Mouse (Mus musculus) embryonic stem cell, embryonic (primary cell): ENCODE data around the gene Ostm1.

Source experiments
- CTCF ChIA-PET, 4 experiments: fragments of 300-600 bp in 2 of 4; fragments of 350-600 bp in 2 of 4; sonication (Branson Sonifier 250); formaldehyde crosslinking; loops; one replicate each; lab custom pipeline; 2022; ENCODE audit warnings: inconsistent platforms in 2 of 4; lab: Charles Lee
- POLR2A ChIA-PET, 4 experiments: fragments of 300-600 bp in 2 of 4; fragments of 350-600 bp in 2 of 4; sonication (Branson Sonifier 250); formaldehyde crosslinking; loops; one replicate each; lab custom pipeline; 2022; ENCODE audit warnings: antibody characterized with exemption in 4 of 4, inconsistent platforms in 1 of 4; lab: Charles Lee

The Ostm1 gene

DNA sequence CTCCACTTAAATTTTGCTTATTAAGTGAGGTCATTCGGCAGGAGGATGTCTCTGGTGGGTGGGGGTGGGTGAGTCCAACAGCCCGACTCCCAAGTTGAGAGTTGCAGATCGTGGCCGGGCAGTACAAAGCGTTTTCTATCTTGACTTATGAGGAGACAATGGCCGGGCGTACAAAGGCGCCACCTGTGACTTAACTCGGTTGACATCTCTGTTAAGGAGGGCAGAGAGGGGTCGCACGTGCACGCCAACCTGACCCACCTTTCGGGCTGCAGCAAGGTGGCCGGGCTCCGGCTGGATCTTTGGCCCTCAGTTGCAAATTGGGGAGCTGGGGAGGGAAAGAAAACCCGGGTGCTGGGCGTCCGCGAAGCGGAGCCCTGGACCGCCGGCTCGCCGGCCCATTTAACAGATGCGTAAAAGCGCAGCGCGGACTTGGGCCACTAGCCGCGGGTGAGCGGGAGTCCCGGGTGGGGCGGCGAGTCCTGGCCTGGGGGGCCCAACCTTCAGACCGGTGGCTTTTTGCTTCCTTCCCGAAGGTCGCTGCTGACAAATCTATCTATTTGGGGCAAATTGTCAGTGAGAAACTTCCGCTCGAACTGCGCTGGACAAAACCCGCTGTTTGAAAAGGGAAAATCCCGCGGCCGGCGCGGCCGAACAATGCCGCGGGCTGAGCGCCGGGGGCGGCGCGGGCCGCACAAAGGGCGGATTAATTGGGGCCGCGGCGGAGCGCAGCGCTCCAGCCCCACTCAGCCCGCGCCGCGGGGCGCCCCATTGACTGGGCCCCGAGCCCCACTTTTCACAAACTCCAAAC, 7.8 kb downstream of the Ostm1 start:
- POLR2A ChIA-PET: interaction anchor here in 3 of 4 experiments (0.7 to 1.8 kb wide), 8 partner anchors 8 to 314 kb away, joined by 3 to 9 read pairs (median 4); no protein-coding TSS in a partner anchor
- CTCF ChIA-PET: interaction anchor here in 1 of 4 experiments (0.5 kb wide), 1 partner anchor 10 kb away, joined by 5 read pairs; no protein-coding TSS in a partner anchor

DNA sequence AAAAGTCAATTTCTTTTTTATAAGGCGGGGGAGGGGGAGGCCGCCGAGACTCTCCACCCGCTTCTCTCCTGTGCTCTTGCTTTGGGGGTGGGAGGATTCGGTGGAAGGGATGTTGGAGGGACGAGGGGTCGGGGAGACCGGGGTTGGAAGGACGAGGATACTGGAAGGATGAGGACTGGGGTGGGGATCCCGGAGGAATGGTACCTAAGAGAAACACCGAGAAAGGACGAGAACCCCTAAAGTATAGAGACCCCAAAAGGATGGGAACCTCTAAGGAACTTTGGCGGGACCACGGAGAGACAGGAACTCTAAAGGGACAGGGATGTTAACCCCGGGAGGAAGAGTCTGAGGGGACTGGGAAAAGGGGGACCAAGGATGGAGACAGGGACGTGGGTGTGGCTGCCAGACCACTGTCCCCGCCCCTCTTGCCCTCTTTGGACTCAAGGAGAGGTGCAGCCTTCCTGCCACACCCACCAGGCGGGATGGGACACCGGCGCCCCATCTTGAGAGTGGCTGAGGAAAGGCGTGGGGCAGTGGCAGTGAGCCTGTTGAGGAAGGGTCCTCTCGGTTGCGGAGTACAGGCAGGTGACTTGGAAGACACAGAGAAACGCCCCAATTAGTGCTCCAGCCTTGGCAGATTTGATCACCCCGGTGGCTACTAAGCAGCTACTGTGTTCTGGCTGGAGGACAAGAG, 8.5 kb downstream of the Ostm1 start:
- POLR2A ChIA-PET: interaction anchor here in 2 of 4 experiments (1.0 to 1.7 kb wide), 3 partner anchors 9 to 43 kb away, joined by 3 to 7 read pairs (median 5); no protein-coding TSS in a partner anchor
- CTCF ChIA-PET: interaction anchor here in 1 of 4 experiments (0.5 kb wide), 1 partner anchor 11 kb away, joined by 5 read pairs; no protein-coding TSS in a partner anchor

DNA sequence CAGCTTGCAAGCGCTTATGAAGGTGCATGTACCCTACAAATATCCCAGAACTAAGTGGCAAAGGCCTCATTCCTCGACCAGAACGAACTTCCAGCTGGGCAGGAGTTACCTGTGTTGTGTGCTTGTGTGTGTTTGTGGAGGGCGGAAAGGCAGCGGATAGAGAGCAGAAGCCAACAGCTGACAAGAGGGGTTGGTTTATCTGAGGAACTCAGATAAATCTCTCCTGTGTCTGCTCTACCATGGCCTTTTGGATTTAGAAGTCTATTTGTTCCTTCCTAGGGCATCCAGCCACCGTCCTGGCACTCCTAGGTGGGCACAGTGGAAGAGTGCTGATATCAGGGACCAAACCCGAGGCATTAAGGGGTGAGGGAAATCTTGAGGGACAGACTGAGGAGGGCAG, 9.6 kb downstream of the Ostm1 start:
- ChIA-PET POLR2A (no interaction called here), CTCF (interaction anchor here in 1 of 4 experiments (1.0 kb wide), 1 partner anchor 8 kb away, joined by 4 read pairs; no protein-coding TSS in a partner anchor)

DNA sequence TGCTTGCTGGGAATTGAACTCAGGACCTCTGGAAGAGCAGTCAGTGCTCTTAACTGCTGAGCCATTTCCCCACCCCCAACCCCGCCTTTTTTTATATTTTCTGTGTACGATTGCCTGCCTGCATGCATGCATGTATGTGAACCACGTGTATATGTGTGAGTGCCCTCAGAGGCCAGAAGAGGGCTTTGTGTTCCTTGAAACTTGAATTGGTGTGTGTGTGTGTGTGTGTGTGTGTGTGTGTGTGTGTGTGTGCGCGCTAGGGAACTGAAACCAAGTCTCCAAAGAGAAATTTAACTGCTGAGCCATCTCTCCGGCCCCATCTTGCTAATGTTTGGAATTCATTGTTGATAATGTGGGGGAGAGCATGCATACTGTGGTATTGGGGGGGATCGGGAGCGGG, 15.0 kb downstream of the Ostm1 start:
- POLR2A ChIA-PET: interaction anchor here in 1 of 4 experiments (0.5 kb wide), 1 partner anchor 14 kb away, joined by 3 read pairs; no protein-coding TSS in a partner anchor
- CTCF ChIA-PET: no interaction called here

DNA sequence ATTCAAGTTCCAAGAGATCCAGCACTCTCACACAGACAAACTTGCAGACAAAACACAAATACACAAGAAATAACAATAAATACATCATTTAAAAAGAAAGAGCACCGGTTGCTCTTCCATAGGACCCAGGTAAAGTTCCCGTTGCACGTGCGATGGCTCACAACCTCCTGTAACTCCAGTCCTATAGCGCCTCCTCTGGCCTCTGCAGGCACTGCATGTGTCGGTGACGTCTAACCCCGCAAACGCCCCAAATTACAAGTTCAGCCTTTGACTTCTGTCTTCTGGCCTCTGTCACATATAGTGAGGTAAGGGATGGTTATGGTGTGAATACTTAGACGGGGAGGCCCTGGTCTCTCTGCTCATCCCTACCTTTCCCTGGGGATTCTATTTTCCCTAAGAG, 17.9 kb downstream of the Ostm1 start:
- ChIA-PET POLR2A (interaction anchor here in 2 of 4 experiments (0.6 to 0.7 kb wide), 2 partner anchors 13 to 48 kb away, joined by 3 read pairs; no protein-coding TSS in a partner anchor), CTCF (interaction anchor here in 2 of 4 experiments (0.6 to 0.9 kb wide), 3 partner anchors 8 to 293 kb away, joined by 3 to 5 read pairs (median 4); no protein-coding TSS in a partner anchor)

DNA sequence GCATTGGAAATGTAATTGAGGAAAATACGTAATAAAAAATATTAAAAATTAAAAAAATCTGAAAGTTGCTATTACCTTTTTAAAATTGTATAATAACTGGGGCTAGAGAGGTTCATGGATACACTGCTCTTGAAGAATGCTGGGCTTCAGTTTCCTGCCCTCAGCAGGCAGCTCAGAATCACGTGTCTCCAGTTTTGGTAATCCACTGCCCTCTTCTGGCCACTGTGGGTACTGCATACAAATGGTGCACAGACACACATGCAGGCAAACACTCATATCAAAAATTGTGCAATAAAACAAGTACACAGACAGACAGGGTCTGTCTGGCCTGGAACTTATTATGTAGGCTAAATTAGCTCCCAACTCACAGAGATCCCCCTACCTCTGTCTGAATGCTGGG, 21.3 kb downstream of the Ostm1 start:
- ChIA-PET CTCF (interaction anchor here (0.5 to 1.4 kb wide), 8 partner anchors 8 to 622 kb away, joined by 3 to 10 read pairs (median 4); no protein-coding TSS in a partner anchor), POLR2A (interaction anchor here in 3 of 4 experiments (0.5 to 1.0 kb wide), 6 partner anchors 21 to 297 kb away, joined by 3 to 5 read pairs (median 3); partner anchors contain the start of genes Nr2e1 (in 1 of the 3) and Ostm1 (in 1 of the 3))

DNA sequence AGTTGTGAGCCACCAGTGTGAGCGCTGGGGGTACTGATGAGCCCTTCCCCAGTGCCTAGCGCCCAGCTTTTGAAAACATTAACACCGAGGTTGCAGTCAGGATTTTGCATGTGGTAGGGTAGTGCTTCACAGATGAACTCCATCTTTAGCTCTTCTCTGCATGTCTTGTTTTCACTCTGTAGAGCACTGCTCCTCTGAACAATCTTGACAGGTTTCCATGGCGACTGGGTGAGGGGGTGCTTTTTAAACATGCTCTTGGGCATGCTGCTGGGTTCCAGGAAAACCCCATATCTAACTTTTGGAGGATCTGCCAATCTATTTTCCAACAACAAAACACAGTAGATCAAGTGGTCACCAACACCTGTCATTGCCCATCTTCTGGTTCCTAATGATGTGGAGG, 23.1 kb downstream of the Ostm1 start:
- CTCF ChIA-PET: interaction anchor here in 3 of 4 experiments (0.6 to 0.8 kb wide), 4 partner anchors 36 to 549 kb away, joined by 3 to 5 read pairs (median 3); no protein-coding TSS in a partner anchor
- POLR2A ChIA-PET: interaction anchor here in 3 of 4 experiments (0.5 to 0.7 kb wide), 3 partner anchors 99 to 962 kb away, joined by 3 to 5 read pairs (median 4); no protein-coding TSS in a partner anchor

DNA sequence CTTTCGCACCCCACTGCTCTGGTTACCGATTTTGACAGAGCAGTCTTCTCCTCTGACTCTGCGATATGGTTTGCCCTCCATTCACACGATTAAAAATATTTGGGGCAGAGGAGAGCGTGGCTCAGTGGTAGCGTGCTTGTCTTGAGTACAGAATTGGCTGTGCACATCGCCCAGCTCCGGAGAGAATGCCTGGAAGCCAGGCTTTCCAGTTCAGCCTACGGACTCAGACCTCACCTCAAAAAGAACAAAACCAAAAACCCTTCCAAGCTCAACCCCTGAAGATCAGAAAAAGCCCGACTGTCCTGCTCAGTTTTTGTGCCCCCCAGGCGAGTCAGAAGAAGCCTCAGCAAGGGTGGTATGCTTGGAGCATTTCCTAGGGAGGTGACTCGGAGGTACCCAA, 29.5 kb downstream of the Ostm1 start:
- POLR2A ChIA-PET: interaction anchor here in 1 of 4 experiments (1.1 to 2.3 kb wide), 3 partner anchors 21 to 37 kb away, joined by 3 to 6 read pairs (median 4); no protein-coding TSS in a partner anchor
- CTCF ChIA-PET: interaction anchor here in 2 of 4 experiments (1.3 to 1.5 kb wide), 2 partner anchors 9 to 31 kb away, joined by 4 read pairs; no protein-coding TSS in a partner anchor

DNA sequence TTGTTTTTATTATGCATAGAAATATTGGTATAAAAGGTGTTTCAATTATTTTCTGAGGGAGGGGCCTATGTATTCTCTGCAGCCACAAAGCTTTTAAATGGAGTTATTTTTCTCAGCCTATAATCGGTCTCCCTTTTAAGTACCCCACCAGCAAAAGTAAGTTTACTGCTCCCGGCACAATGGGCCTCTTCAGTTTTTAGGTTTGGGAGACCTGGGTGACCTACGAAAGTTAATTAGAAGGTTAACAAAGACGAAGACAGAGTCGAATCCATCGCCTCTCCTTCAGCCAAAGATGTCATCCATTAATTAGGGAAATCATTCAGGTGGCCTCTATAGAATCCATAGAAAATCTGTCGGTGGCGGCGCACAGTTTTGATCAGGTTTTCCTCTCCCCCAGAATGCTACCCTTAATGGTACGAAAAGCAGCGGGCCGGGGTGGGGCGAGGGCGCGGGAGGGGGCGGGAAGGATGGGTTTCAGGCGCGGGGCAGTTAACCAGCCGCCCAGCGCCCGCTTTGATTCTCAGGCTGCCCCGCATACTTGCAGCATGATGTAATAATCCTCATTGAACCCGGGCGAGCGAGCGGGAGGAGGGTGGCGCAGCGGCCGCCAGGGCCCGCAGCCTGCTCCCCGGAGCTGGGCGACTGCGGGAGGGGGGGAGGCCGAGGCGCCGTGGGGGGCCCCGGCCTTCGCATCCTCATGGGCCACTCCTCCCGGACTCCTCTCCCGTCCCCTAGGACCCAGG, 30.2 kb downstream of the Ostm1 start:
- CTCF ChIA-PET: interaction anchor here in 2 of 4 experiments (1.3 to 1.5 kb wide), 2 partner anchors 9 to 30 kb away, joined by 4 read pairs; no protein-coding TSS in a partner anchor
- POLR2A ChIA-PET: interaction anchor here in 2 of 4 experiments (1.1 to 2.3 kb wide), 8 partner anchors 11 to 586 kb away, joined by 3 to 6 read pairs (median 3); partner anchors contain the start of gene Snx3 (in 1 of the 2)

DNA sequence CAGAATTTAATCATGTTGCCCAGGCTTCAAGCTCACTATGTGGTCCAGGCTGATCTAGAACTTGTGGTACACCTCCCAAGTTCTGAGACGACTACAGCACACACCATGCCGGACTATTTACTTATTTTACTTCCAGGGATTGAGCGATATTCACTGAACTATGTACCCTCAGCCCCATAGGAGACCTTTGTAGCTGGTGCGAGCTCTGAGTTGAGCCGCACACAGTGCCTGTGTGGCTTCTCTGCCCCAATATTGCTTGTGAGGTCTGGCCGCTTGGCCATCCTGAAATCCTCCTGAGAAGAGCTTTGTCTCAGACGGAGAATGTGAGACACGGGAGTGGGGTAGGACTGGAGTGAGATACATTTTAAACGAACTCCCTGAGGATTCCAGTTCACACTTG, 31.1 kb downstream of the Ostm1 start:
- CTCF ChIA-PET: no interaction called here

DNA sequence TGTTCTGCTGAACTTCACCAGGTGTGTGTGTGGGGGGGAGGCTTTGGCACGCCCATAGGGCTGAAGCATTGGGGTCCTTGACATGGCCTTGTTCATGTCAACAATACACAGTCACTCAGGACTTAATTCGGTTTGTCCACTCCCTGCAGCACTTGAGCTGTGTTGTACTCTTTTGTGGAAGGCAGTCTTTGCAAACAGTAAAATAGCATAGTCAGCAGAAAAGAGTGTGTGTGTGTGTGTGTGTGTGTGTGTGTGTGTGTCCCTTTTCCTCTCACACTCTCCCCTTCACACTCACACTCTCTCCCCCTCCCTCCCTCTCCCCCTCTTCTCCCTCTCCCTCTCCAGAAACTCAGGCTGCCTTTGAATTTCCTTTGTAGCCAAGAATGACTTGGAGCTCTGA, 34.7 kb downstream of the Ostm1 start:
- CTCF ChIA-PET: interaction anchor here (0.6 to 1.8 kb wide), 5 partner anchors 13 to 375 kb away, joined by 3 to 6 read pairs (median 5); no protein-coding TSS in a partner anchor

More for the DNA sequence above, 31.1 kb downstream of the Ostm1 start:
- POLR2A ChIA-PET: interaction anchor here in 3 of 4 experiments (0.6 to 1.3 kb wide), 11 partner anchors 10 to 587 kb away, joined by 3 to 5 read pairs (median 3); partner anchors contain the start of gene Snx3 (in 1 of the 3)

DNA sequence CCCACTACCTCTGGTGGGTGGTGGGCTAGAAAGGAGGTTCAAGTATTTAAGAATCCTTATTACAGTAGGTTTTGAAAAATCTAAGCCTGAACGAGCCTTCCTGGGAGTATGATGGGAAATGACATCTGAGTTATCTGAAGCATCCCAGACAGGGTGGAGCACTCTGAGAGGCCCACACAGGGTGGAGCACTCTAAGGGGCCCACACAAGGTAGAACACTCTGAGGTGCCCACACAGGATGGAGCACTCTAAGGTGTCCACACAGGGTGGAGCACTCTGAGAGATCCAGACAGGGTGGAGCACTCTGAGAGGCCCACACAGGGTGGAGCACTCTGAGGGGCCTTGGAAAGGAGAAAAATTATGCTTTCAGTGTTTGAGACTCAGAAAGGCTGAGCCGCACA, 42.3 kb downstream of the Ostm1 start:
- CTCF ChIA-PET: no interaction called here
- POLR2A ChIA-PET: no interaction called here

More for the DNA sequence above, 34.7 kb downstream of the Ostm1 start:
- POLR2A ChIA-PET: interaction anchor here in 2 of 4 experiments (0.6 to 1.1 kb wide), 3 partner anchors 16 to 20 kb away, joined by 4 to 14 read pairs (median 5); no protein-coding TSS in a partner anchor

DNA sequence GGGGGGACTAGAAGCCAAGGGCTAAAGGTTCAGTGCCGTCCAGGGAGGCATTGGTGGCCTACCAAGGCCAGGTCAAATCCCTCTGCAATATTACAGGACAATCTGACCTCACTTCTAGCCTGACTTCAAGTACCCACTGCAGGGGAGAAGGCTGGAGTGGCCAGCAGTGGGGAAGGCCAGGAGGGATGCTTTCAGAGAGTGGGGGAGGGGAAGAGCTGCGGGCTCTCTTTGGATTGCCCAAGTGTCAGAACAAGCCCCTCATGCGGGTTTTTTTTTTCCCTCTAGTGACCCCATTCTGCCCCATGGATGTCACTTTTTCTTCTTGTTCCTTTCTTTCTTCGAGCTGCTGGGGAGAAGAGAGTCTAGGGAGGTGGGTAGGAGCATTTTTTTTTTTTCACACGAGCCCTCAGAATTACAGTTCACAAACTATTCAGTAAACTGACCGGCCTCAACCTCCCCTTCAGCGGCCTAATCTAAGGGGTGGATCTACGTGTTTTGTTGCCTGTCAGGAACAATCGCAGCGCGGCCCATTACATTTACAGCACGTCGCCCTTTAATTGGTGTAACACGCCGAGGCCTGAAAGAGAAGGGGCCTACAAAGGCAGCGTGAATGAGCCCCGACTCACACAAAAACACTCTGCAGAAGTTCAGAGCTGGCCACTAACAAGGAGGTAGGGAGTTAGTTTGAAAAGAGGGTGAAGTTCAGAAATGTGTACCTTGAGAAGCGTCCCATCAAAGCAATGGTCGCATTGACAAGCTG, 47.2 kb downstream of the Ostm1 start:
- ChIA-PET CTCF (interaction anchor here in 1 of 4 experiments (0.7 kb wide), 1 partner anchor 66 kb away, joined by 4 read pairs; no protein-coding TSS in a partner anchor), POLR2A (interaction anchor here in 1 of 4 experiments (0.6 kb wide), 1 partner anchor 9 kb away, joined by 3 read pairs; no protein-coding TSS in a partner anchor)

DNA sequence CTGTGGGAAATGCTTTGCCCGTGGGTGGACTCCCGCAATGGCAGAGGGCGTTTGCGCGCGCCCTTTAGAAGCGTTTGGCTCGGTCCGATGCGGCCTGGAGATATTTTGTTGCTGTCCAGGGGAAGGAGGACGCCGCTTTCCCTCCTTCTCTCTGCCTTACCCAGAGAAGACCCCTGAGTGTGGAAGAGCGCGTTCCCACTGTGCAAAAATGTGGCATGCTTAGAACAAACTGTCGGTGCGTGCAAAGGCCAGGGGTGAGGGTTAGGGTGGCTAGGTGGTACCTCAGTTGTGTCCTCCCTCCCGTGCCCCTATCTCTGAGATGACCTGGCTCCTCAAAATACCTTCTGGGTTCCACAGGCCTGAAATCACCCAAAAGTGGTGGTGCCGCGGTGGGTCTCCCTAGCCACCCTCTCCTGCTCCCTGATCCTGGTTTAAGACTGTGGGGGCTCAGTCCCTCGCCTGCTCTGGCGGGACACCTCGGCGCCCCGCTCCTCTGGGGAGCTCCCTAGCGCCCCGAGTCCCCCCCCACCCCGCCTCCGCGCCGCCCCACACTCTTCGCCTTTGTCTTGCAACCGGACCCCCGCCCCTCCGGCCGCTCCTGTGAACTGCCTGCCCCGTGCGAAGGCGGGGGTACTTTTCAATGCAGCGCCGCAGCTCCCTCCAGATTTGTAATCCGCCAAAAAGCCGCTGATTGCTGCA, 48.3 kb downstream of the Ostm1 start:
- ChIA-PET CTCF (interaction anchor here in 1 of 4 experiments (1.0 kb wide), 1 partner anchor 201 kb away, joined by 3 read pairs; no protein-coding TSS in a partner anchor), POLR2A (interaction anchor here in 2 of 4 experiments (0.6 to 4.3 kb wide), 5 partner anchors 8 to 51 kb away, joined by 3 to 19 read pairs (median 4); partner anchors contain the start of genes Nr2e1 (in 1 of the 2) and Ostm1 (in 1 of the 2))
